17 mouse cellular contexts compared by ENCODE assay signal in the genomic region with DNA sequence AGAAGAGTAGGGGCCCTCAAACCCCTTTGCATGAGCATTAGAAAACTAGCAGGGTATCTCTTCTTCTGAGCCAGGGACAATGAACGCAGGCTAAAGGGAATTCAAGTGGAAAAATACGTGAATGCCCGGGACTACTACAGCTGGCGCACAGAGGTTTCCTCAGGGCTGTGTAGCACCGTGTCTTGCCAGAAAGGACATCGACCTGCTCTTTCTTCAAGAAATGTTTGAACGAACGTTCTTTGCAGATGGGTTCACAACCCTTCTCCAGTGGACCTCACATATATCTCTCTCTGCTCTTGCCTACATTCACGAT. TPM values are rescaled to one million over a fixed set of nuclear protein-coding genes. Genes with fewer than 3 reads are reported as not detected.
DNase-seq lines count a peak whose midpoint lies in the region; ATAC-seq and TF ChIP-seq lines count a peak whose summit lies in the region.
"Had no signal": no experiment of that assay in that cellular context is flagged by ENCODE, and none has a peak within 500 bp of the region (broad histone marks: within the 10 kb centered on the region; RNA-seq: fewer than 3 reads in every experiment).

No protein-coding gene starts in this region.

- peaks cover 72% of the 10 kb centered on the region for H3K27me3 ChIP-seq in heart, embryonic 12.5 days (replicated peaks)
- H3K27me3 ChIP-seq in hindbrain, embryonic 11.5 days (ENCODE audit: control insufficient read depth, insufficient read depth, low read length): peaks cover 71% of the 10 kb centered on the region
- peaks cover 91% of the 10 kb centered on the region for H3K27me3 ChIP-seq in midbrain, embryonic 14.5 days (ENCODE audit: control insufficient read depth, insufficient read depth, low read length)

- 2% methylated on average over 9 of the region's 9 CpGs for WGBS in heart, embryonic 12.5 days
- WGBS in hindbrain, embryonic 11.5 days: 4% methylated on average over 9 of the region's 9 CpGs
- WGBS in midbrain, embryonic 14.5 days: 2% methylated on average over 9 of the region's 9 CpGs

- no peaks in the 10 kb centered on the region for H3K9me3 ChIP-seq in heart, embryonic 12.5 days (replicated peaks)
- no peaks in the 10 kb centered on the region for H3K9me3 ChIP-seq in hindbrain, embryonic 11.5 days (ENCODE audit: control insufficient read depth, low read length)
- no peaks in the 10 kb centered on the region for H3K9me3 ChIP-seq in midbrain, embryonic 14.5 days (ENCODE audit: control insufficient read depth, low read length)

- no peak overlapping the region for H3K9ac ChIP-seq in heart, embryonic 12.5 days
- H3K9ac ChIP-seq in hindbrain, embryonic 11.5 days (ENCODE audit: low read depth, low read length): no peak overlapping the region
- H3K9ac ChIP-seq in midbrain, embryonic 14.5 days (replicated peaks; ENCODE audit: low read length): no peak overlapping the region

- no peak for DNase-seq in heart, adult 8-10 months (ENCODE audit: low spot score)
- DNase-seq in brain, embryonic 14.5 days (ENCODE audit: low read depth): peak; percentile 39
- DNase-seq in hindbrain, embryonic 11.5 days (ENCODE audit: low spot score): peak; percentile 49
- DNase-seq in midbrain, embryonic 14.5 days: no peak
- DNase-seq in cerebellum, adult 8-10 months: no peak
- DNase-seq in urinary bladder, postnatal 14 days (ENCODE audit: low spot score): no peak
- DNase-seq in ovary, postnatal 14 days (ENCODE audit: low spot score): no peak
- DNase-seq: cerebellum, adult 9-11 months; kidney, adult 9 months; thymus, postnatal 25 days had no signal

- ATAC-seq in heart, embryonic 12.5 days (ENCODE audit: insufficient number of reproducible peaks, low FRiP score): no peak
- peak; percentile 32; the same call in 1 of the 2 replicates for ATAC-seq in hindbrain, embryonic 11.5 days (ENCODE audit: low FRiP score)
- ATAC-seq in midbrain, embryonic 14.5 days (ENCODE audit: low FRiP score, low TSS enrichment): no peak
- ATAC-seq: Patski had no signal

- no peak overlapping the region for H3K27ac ChIP-seq in heart, embryonic 12.5 days (ENCODE audit: poor library complexity, severe bottlenecking)
- no peak overlapping the region for H3K27ac ChIP-seq in hindbrain, embryonic 11.5 days (ENCODE audit: low read depth, low read length)
- H3K27ac ChIP-seq in midbrain, embryonic 14.5 days (replicated peaks; ENCODE audit: low read depth, low read length): no peak overlapping the region

- H3K36me3 ChIP-seq in heart, embryonic 12.5 days: no peaks in the 10 kb centered on the region
- H3K36me3 ChIP-seq in hindbrain, embryonic 11.5 days (ENCODE audit: control insufficient read depth, insufficient read depth, low read length): no peaks in the 10 kb centered on the region
- H3K36me3 ChIP-seq in midbrain, embryonic 14.5 days (ENCODE audit: control insufficient read depth, insufficient read depth, low read length): no peaks in the 10 kb centered on the region

- no peak for TF ChIP-seq CTCF in brain, embryonic 14.5 days (IDR thresholded peaks at IDR 0.05; ENCODE audit: borderline replicate concordance, extremely low read depth, insufficient read depth, insufficient read length)

- H3K4me3 ChIP-seq in heart, embryonic 12.5 days: peak overlapping the region; percentile 25
- H3K4me3 ChIP-seq in hindbrain, embryonic 11.5 days (ENCODE audit: low read depth, low read length): no peak overlapping the region
- no peak overlapping the region for H3K4me3 ChIP-seq in midbrain, embryonic 14.5 days (replicated peaks; ENCODE audit: low read depth, low read length)
- H3K4me3 ChIP-seq: erythroblast, embryonic 14.5 days had no signal

- H3K4me2 ChIP-seq in heart, embryonic 12.5 days: peak overlapping the region; percentile 56
- no peak overlapping the region for H3K4me2 ChIP-seq in hindbrain, embryonic 11.5 days (replicated peaks; ENCODE audit: low read depth, low read length)
- H3K4me2 ChIP-seq in midbrain, embryonic 14.5 days (ENCODE audit: low read length): peak overlapping the region; percentile 22; the same call in 1 of the 2 replicates

- peaks cover 9% of the 10 kb centered on the region for H3K4me1 ChIP-seq in heart, embryonic 12.5 days (replicated peaks)
- no peaks in the 10 kb centered on the region; the same call in 1 of the 2 replicates for H3K4me1 ChIP-seq in hindbrain, embryonic 11.5 days (replicated peaks; ENCODE audit: control insufficient read depth, insufficient read depth, low read length)
- 0 out of 2 replicates have a peak, but pooled peaks cover 4% of the 10 kb centered on the region for H3K4me1 ChIP-seq in midbrain, embryonic 14.5 days (ENCODE audit: control insufficient read depth, insufficient read depth, low read length)

- no peak for TF ChIP-seq POLR2A in brain, embryonic 14.5 days (IDR thresholded peaks at IDR 0.05; ENCODE audit: borderline replicate concordance, extremely low read depth, insufficient read depth, insufficient read length, poor library complexity, severe bottlenecking)

RNA-seq across cellular contexts. Expression of gene Fezf1, which starts 12.5 kb away (rescaled TPM):
- polyA plus RNA-seq in heart, embryonic 12.5 days (2016; fragmentation: Nextera tagmentation; extraction: Ambion mirVana): not detected in 2 replicates
- total RNA-seq in heart, adult 8-10 months (2022): not detected
- 9.9 and 16.1 TPM in 2 replicates for polyA plus RNA-seq in brain, embryonic 14.5 days (2012; rRNA removed)
- polyA plus RNA-seq in hindbrain, embryonic 11.5 days (2014; fragmentation: Nextera tagmentation; extraction: Ambion mirVana): 0.11 TPM in 1 of 2 replicates, not detected in the other
- not detected in 2 replicates for polyA plus RNA-seq in midbrain, embryonic 14.5 days (2014; fragmentation: Nextera tagmentation; extraction: Ambion mirVana)
- total RNA-seq: megakaryocyte, adult 5-6 weeks had no signal
- polyA plus RNA-seq: erythroblast, embryonic 14.5 days; gonadal fat pad, adult 2 months; liver, embryonic 16.5 days; Patski; spleen, adult 2 months had no signal

Comparison
In these comparisons a context has a peak if more than half of its experiments do, and no peak if none do; other contexts are left out.
1. DNase-seq: peak in brain, embryonic 14.5 days (single experiment) and hindbrain, embryonic 11.5 days (single experiment); none in heart, adult 8-10 months (single experiment), midbrain, embryonic 14.5 days (single experiment), cerebellum, adult 8-10 months (single experiment), urinary bladder, postnatal 14 days (single experiment) and ovary, postnatal 14 days (single experiment).